Mouse (Mus musculus): ENCODE results near the gene Bpi. TPM values are rescaled to one million over a fixed set of nuclear protein-coding genes. Genes with fewer than 3 reads are reported as not detected.

The Bpi gene
- total and polyA plus RNA-seq, 3 experiments: 0.17 to 0.81 (median 0.51) TPM

GRCm38 (mm10) chr2:158219562-158219961, 38.3 kb upstream of the Bpi start:
- Histone ChIP-seq H3K9me3 (replicated peaks; ENCODE audit: low read length) (peaks cover 9% of the 10 kb centered on the region), H3K4me1 (ENCODE audit: control insufficient read depth in 1 of 2, insufficient read depth in 2 of 2) (peaks cover 23 to 36% of the 10 kb centered on the region in 2 experiments), H3K27me3 (replicated peaks) (peaks cover 16% of the 10 kb centered on the region), H3K4me2 (ENCODE audit: insufficient read depth, low read depth, poor library complexity, severe bottlenecking) (no peak overlapping the region), H3K36me3 (replicated peaks in 1 of 2; ENCODE audit: control insufficient read depth in 1 of 2, insufficient read depth in 1 of 2, low read length in 1 of 2) (no peaks in the 10 kb centered on the region), H3K4me3 (replicated peaks in 1 of 3; ENCODE audit: low read depth in 2 of 3, low read length in 2 of 3, poor library complexity in 1 of 3) (no peak overlapping the region), H3K27ac (ENCODE audit: insufficient read depth, low read depth) (no peak overlapping the region), H3K79me2 (replicated peaks; ENCODE audit: control insufficient read depth, extremely low read depth, insufficient read depth, poor library complexity, severe bottlenecking) (no peaks in the 10 kb centered on the region), H3K9ac (ENCODE audit: insufficient read depth, low read depth) (no peak overlapping the region)
- in situ Hi-C loops (cut with MboI; ENCODE audit: low pct_ligation_motif_present, low pct_unique_long_range_greater_than_20kb, low sequenced_read_pairs): loop anchor here (5.0 kb wide), 1 partner anchor 38 kb away; the partner anchor contains the start of gene Bpi
- dilution Hi-C loops (cut with MboI; ENCODE audit: extremely low pct_ligation_motif_present, extremely low pct_unique_long_range_greater_than_20kb, low sequenced_read_pairs): no loop called here
- TF ChIP-seq MAFK (IDR thresholded peaks at IDR 0.05; ENCODE audit: insufficient replicate concordance, low read length) (no peak), POLR2A (IDR thresholded peaks at IDR 0.05; ENCODE audit: low read depth, low read length) (0 out of 2 replicates have a peak, but pooled peaks have one; percentile 29), MAX (IDR thresholded peaks at IDR 0.05; ENCODE audit: low read length) (peak; percentile 24; the same call in 1 of the 2 replicates), KAT2A (IDR thresholded peaks at IDR 0.05; ENCODE audit: insufficient replicate concordance, low read length) (no peak), ZC3H11A (IDR thresholded peaks at IDR 0.05; ENCODE audit: low read depth, low read length) (no peak), EP300 (IDR thresholded peaks at IDR 0.05; ENCODE audit: low read length) (no peak), MXI1 (IDR thresholded peaks at IDR 0.05; ENCODE audit: low read depth, low read length) (no peak), E2F4 (IDR thresholded peaks at IDR 0.05; ENCODE audit: insufficient replicate concordance, low read depth, low read length) (no peak), MYC (IDR thresholded peaks at IDR 0.05; ENCODE audit: low read depth, low read length) (no peak), ZKSCAN1 (IDR thresholded peaks at IDR 0.05; ENCODE audit: borderline replicate concordance, low read depth, low read length) (no peak), CHD1 (IDR thresholded peaks at IDR 0.05; ENCODE audit: low read depth, low read length) (no peak), ETS1 (conservative IDR thresholded peaks at IDR 0.05; ENCODE audit: low read depth, low read length) (no peak), ZNF384 (IDR thresholded peaks at IDR 0.05; ENCODE audit: low read depth, low read length) (no peak), NRF1 (IDR thresholded peaks at IDR 0.05; ENCODE audit: low read depth, low read length) (no peak), GABPA (IDR thresholded peaks at IDR 0.05; ENCODE audit: insufficient replicate concordance, low read depth, low read length) (no peak), UBTF (IDR thresholded peaks at IDR 0.05; ENCODE audit: low read depth, low read length) (no peak), POLR2AphosphoS2 (IDR thresholded peaks at IDR 0.05; ENCODE audit: low read depth, low read length) (no peak), RAD21 (IDR thresholded peaks at IDR 0.05; ENCODE audit: low read depth, low read length) (no peak), MEF2A (IDR thresholded peaks at IDR 0.05; ENCODE audit: borderline replicate concordance, low read depth, low read length) (no peak), SIN3A (IDR thresholded peaks at IDR 0.05; ENCODE audit: low read length) (no peak), MAZ (IDR thresholded peaks at IDR 0.05; ENCODE audit: low read depth, low read length) (no peak), CTCF (conservative IDR thresholded peaks at IDR 0.05 in 1 of 2, IDR thresholded peaks at IDR 0.05 in 1 of 2; ENCODE audit: low read depth in 2 of 2, low read length in 2 of 2) (no peak), ZMIZ1 (IDR thresholded peaks at IDR 0.05; ENCODE audit: low read depth, low read length) (no peak), TCF12 (IDR thresholded peaks at IDR 0.05; ENCODE audit: low read depth, low read length) (no peak), BHLHE40 (IDR thresholded peaks at IDR 0.05; ENCODE audit: low read depth, low read length) (no peak), USF1 (IDR thresholded peaks at IDR 0.05; ENCODE audit: low read depth, low read length) (peak; percentile 79), RCOR1 (conservative IDR thresholded peaks at IDR 0.05; ENCODE audit: low read depth, low read length) (no peak), CHD2 (IDR thresholded peaks at IDR 0.05; ENCODE audit: low read length) (no peak), IRF4 (IDR thresholded peaks at IDR 0.05; ENCODE audit: low read depth, low read length) (no peak), USF2 (conservative IDR thresholded peaks at IDR 0.05; ENCODE audit: low read depth, low read length) (peak; percentile 81)
- DNase-seq (ENCODE audit: extremely low read depth): peak; percentile 38

All from CH12.LX (cell line).